Mouse (Mus musculus) stomach, embryonic 15.5 days (tissue): Measurements from ENCODE around the gene Nup107. TPM values are rescaled to one million over a fixed set of nuclear protein-coding genes. Genes with fewer than 3 reads are reported as not detected.

Experiments
- ATAC-seq: fragments of 200-750 bp; cut with Nextera tagmentation; 2 replicates; pipeline ENCODE4 v1.8.0; 2017; ENCODE audit warnings: low read depth, moderate number of reproducible peaks, moderate TSS enrichment; ENCODE audit not compliant: insufficient read depth, low FRiP score
- H3K27ac ChIP-seq: fragments of 300-500 bp; sonication (generic); 2 replicates; pipeline ENCODE4 v1.5.1; 2015; ENCODE audit warnings: mild to moderate bottlenecking, inconsistent platforms
- H3K27me3 ChIP-seq: fragments of 300-500 bp; sonication (generic); replicated peaks from 2 replicates; pipeline ENCODE4 v1.6.1; 2015; ENCODE audit warnings: inconsistent platforms
- H3K36me3 ChIP-seq: fragments of 300-500 bp; sonication (generic); 2 replicates; pipeline ENCODE4 v1.6.1; 2015; ENCODE audit warnings: inconsistent platforms
- H3K4me1 ChIP-seq: fragments of 300-500 bp; sonication (generic); 2 replicates; pipeline ENCODE4 v1.6.1; 2015; ENCODE audit warnings: inconsistent platforms
- H3K4me2 ChIP-seq: fragments of 300-500 bp; sonication (generic); 2 replicates; pipeline ENCODE4 v1.6.1; 2015; ENCODE audit warnings: mild to moderate bottlenecking, inconsistent platforms
- H3K4me3 ChIP-seq: fragments of 300-500 bp; sonication (generic); replicated peaks from 2 replicates; pipeline ENCODE4 v1.5.1; 2015; ENCODE audit warnings: inconsistent platforms
- H3K9ac ChIP-seq: fragments of 300-500 bp; sonication (generic); 2 replicates; pipeline ENCODE4 v1.6.1; 2015; ENCODE audit warnings: inconsistent platforms
- H3K9me3 ChIP-seq: fragments of 300-500 bp; sonication (generic); 2 replicates; pipeline ENCODE4 v1.6.1; 2016; ENCODE audit warnings: inconsistent platforms
- WGBS: fragments of 180-500 bp; shearing (Covaris S2); methylation state at CpG from one replicate; pipeline ENCODE4 v1.1.7; 2015; 5-methylcytosine and 5-hydroxymethylcytosine counted together
- polyA plus RNA-seq: library from polyadenylated mRNA; unstranded; fragments of >200 nt; fragmentation: Nextera tagmentation; extraction: Ambion mirVana; gene quantifications from 2 replicates; pipeline ENCODE4 v1.2.1, GENCODE M21; 2015

The Nup107 gene
- polyA plus RNA-seq, 1 experiment from 2014 or later = 64.8 TPM

- WGBS = 64% methylated on average over 4 of the region's 4 CpGs
- Histone ChIP-seq H3K4me1 (no peaks in the 10 kb centered on the region; the same call in 1 of the 2 replicates), H3K9me3 (no peaks in the 10 kb centered on the region), H3K27me3 (no peaks in the 10 kb centered on the region), H3K4me3 (no peak overlapping the region), H3K36me3 (peaks cover 30% of the 10 kb centered on the region), H3K9ac (no peak overlapping the region), H3K27ac (no peak overlapping the region), H3K4me2 (no peak overlapping the region)
- ATAC-seq = no peak; the same call in 1 of the 2 replicates
These were observed 31.6 kb upstream of the Nup107 start for GRCm38 (mm10) chr10:117824139-117824538.

- Histone ChIP-seq H3K4me2 (no peak overlapping the region), H3K9me3 (no peaks in the 10 kb centered on the region), H3K36me3 (peaks cover 35% of the 10 kb centered on the region), H3K4me3 (no peak overlapping the region), H3K27ac (no peak overlapping the region), H3K9ac (no peak overlapping the region), H3K4me1 (no peaks in the 10 kb centered on the region; the same call in 1 of the 2 replicates), H3K27me3 (no peaks in the 10 kb centered on the region)
- WGBS = 69% methylated on average over 6 of the region's 6 CpGs
- no peak for ATAC-seq
These were observed 30.8 kb upstream of the Nup107 start for GRCm38 (mm10) chr10:117823321-117823720.

- Histone ChIP-seq H3K27me3 (no peaks in the 10 kb centered on the region), H3K4me1 (no peaks in the 10 kb centered on the region), H3K9me3 (no peaks in the 10 kb centered on the region), H3K4me3 (no peak overlapping the region), H3K9ac (no peak overlapping the region), H3K36me3 (peaks cover 60% of the 10 kb centered on the region), H3K4me2 (no peak overlapping the region), H3K27ac (no peak overlapping the region)
- 81% methylated on average over 6 of the region's 6 CpGs for WGBS
- ATAC-seq = no peak
These were observed 26.1 kb upstream of the Nup107 start for GRCm38 (mm10) chr10:117818600-117818999.

- WGBS = 93% methylated on average over 6 of the region's 6 CpGs
- H3K36me3 ChIP-seq = peaks cover 50% of the 10 kb centered on the region
These were observed 24.2 kb upstream of the Nup107 start for GRCm38 (mm10) chr10:117816721-117817120.

GRCm38 (mm10) chr10:117812501-117812900, 20.0 kb upstream of the Nup107 start:
- no peak overlapping the region for H3K4me2 ChIP-seq
- WGBS = 91% methylated on average over 2 of the region's 2 CpGs
- no peak overlapping the region for H3K27ac ChIP-seq
- H3K9me3 ChIP-seq = no peaks in the 10 kb centered on the region
- H3K27me3 ChIP-seq = no peaks in the 10 kb centered on the region
- no peaks in the 10 kb centered on the region for H3K4me1 ChIP-seq
- H3K9ac ChIP-seq = no peak overlapping the region
- ATAC-seq = no peak
- H3K4me3 ChIP-seq = no peak overlapping the region
- H3K36me3 ChIP-seq = peaks cover 24% of the 10 kb centered on the region

More at GRCm38 (mm10) chr10:117816721-117817120, 24.2 kb upstream of the Nup107 start:
- Histone ChIP-seq H3K4me1 (no peaks in the 10 kb centered on the region), H3K27ac (no peak overlapping the region), H3K27me3 (no peaks in the 10 kb centered on the region), H3K4me2 (no peak overlapping the region), H3K9ac (no peak overlapping the region), H3K9me3 (no peaks in the 10 kb centered on the region), H3K4me3 (no peak overlapping the region)
- ATAC-seq = no peak

GRCm38 (mm10) chr10:117811555-117811954, 19.1 kb upstream of the Nup107 start:
- WGBS = 87% methylated on average over 8 of the region's 8 CpGs
- no peak for ATAC-seq

GRCm38 (mm10) chr10:117810506-117810905, 18.0 kb upstream of the Nup107 start:
- WGBS = 81% methylated on average over 11 of the region's 11 CpGs
- ATAC-seq = no peak
- H3K4me3 ChIP-seq = no peak overlapping the region
- no peak overlapping the region for H3K4me2 ChIP-seq
- H3K9me3 ChIP-seq = no peaks in the 10 kb centered on the region
- H3K27ac ChIP-seq = no peak overlapping the region
- no peaks in the 10 kb centered on the region for H3K4me1 ChIP-seq
- H3K27me3 ChIP-seq = no peaks in the 10 kb centered on the region
- H3K36me3 ChIP-seq = peaks cover 9% of the 10 kb centered on the region; the same call in 1 of the 2 replicates
- H3K9ac ChIP-seq = no peak overlapping the region

More at GRCm38 (mm10) chr10:117811555-117811954, 19.1 kb upstream of the Nup107 start:
- no peak overlapping the region for H3K27ac ChIP-seq
- H3K9ac ChIP-seq = no peak overlapping the region
- no peak overlapping the region for H3K4me2 ChIP-seq
- H3K9me3 ChIP-seq = no peaks in the 10 kb centered on the region
- H3K4me3 ChIP-seq = no peak overlapping the region
- H3K36me3 ChIP-seq = peaks cover 17% of the 10 kb centered on the region
- no peaks in the 10 kb centered on the region for H3K4me1 ChIP-seq
- no peaks in the 10 kb centered on the region for H3K27me3 ChIP-seq

- Histone ChIP-seq H3K27me3 (no peaks in the 10 kb centered on the region), H3K27ac (no peak overlapping the region), H3K4me2 (no peak overlapping the region), H3K9me3 (no peaks in the 10 kb centered on the region), H3K36me3 (no peaks in the 10 kb centered on the region), H3K4me3 (no peak overlapping the region), H3K9ac (no peak overlapping the region), H3K4me1 (no peaks in the 10 kb centered on the region)
- 81% methylated on average over 6 of the region's 6 CpGs for WGBS
- no peak for ATAC-seq
These were observed 15.6 kb upstream of the Nup107 start for GRCm38 (mm10) chr10:117808068-117808467.

- ATAC-seq = no peak
- Histone ChIP-seq H3K9ac (no peak overlapping the region), H3K4me3 (no peak overlapping the region), H3K4me1 (no peaks in the 10 kb centered on the region), H3K9me3 (no peaks in the 10 kb centered on the region), H3K36me3 (no peaks in the 10 kb centered on the region), H3K27me3 (no peaks in the 10 kb centered on the region), H3K27ac (no peak overlapping the region), H3K4me2 (no peak overlapping the region)
- 57% methylated on average over 9 of the region's 9 CpGs for WGBS
These were observed 13.4 kb upstream of the Nup107 start for GRCm38 (mm10) chr10:117805919-117806318.

- no peak overlapping the region for H3K27ac ChIP-seq
- H3K4me1 ChIP-seq = no peaks in the 10 kb centered on the region
- H3K9ac ChIP-seq = no peak overlapping the region
- ATAC-seq = no peak
- no peak overlapping the region for H3K4me2 ChIP-seq
- no peaks in the 10 kb centered on the region for H3K27me3 ChIP-seq
- H3K36me3 ChIP-seq = no peaks in the 10 kb centered on the region
- H3K9me3 ChIP-seq = no peaks in the 10 kb centered on the region
- WGBS = 83% methylated on average over 31 of the region's 31 CpGs
- H3K4me3 ChIP-seq = no peak overlapping the region
These were observed 11.7 kb upstream of the Nup107 start for GRCm38 (mm10) chr10:117803870-117804850.

GRCm38 (mm10) chr10:117801886-117802285, 9.4 kb upstream of the Nup107 start:
- H3K36me3 ChIP-seq = no peaks in the 10 kb centered on the region
- ATAC-seq = no peak
- H3K9ac ChIP-seq = no peak overlapping the region
- H3K9me3 ChIP-seq = no peaks in the 10 kb centered on the region
- no peak overlapping the region for H3K4me3 ChIP-seq
- no peaks in the 10 kb centered on the region for H3K4me1 ChIP-seq
- H3K27me3 ChIP-seq = no peaks in the 10 kb centered on the region
- no peak overlapping the region for H3K27ac ChIP-seq
- WGBS = 89% methylated on average over 9 of the region's 9 CpGs
- H3K4me2 ChIP-seq = no peak overlapping the region

- Histone ChIP-seq H3K27me3 (no peaks in the 10 kb centered on the region), H3K4me1 (no peaks in the 10 kb centered on the region), H3K9me3 (no peaks in the 10 kb centered on the region), H3K9ac (no peak overlapping the region), H3K27ac (no peak overlapping the region), H3K4me2 (no peak overlapping the region), H3K4me3 (no peak overlapping the region), H3K36me3 (no peaks in the 10 kb centered on the region)
- 55% methylated on average over 11 of the region's 11 CpGs for WGBS
- ATAC-seq = no peak
These were observed 7.3 kb upstream of the Nup107 start for GRCm38 (mm10) chr10:117799806-117800205.
